Mouse (Mus musculus) kidney, embryonic 14.5 days (tissue): ENCODE measurements around the gene Gm14214. TPM values are rescaled to one million over a fixed set of nuclear protein-coding genes. Genes with fewer than 3 reads are reported as not detected.

Experiments used
- ATAC-seq: fragments of 200-750 bp; cut with Nextera tagmentation; 2 replicates; pipeline ENCODE4 v1.8.0; 2017; ENCODE audit warnings: moderate number of reproducible peaks, mild to moderate bottlenecking, moderate TSS enrichment, moderate library complexity; ENCODE audit not compliant: low FRiP score, low TSS enrichment
- H3K27ac ChIP-seq: fragments of 300-500 bp; sonication (generic); 2 replicates; pipeline ENCODE4 v1.5.1; 2014; ENCODE audit warnings: low read depth, mild to moderate bottlenecking, low read length, moderate library complexity, mixed read lengths
- H3K27me3 ChIP-seq: fragments of 300-500 bp; sonication (generic); 2 replicates; pipeline ENCODE4 v1.6.1; 2014; ENCODE audit warnings: mild to moderate bottlenecking, low read length; ENCODE audit not compliant: control insufficient read depth, insufficient read depth
- H3K36me3 ChIP-seq: fragments of 300-500 bp; sonication (generic); 2 replicates; pipeline ENCODE4 v1.6.1; 2014; ENCODE audit warnings: low read length, mixed read lengths; ENCODE audit not compliant: control insufficient read depth, insufficient read depth
- H3K4me1 ChIP-seq: fragments of 300-500 bp; sonication (generic); 2 replicates; pipeline ENCODE4 v1.6.1; 2014; ENCODE audit warnings: low read length, mixed read lengths; ENCODE audit not compliant: control insufficient read depth, insufficient read depth
- H3K4me2 ChIP-seq: fragments of 300-500 bp; sonication (generic); replicated peaks from 2 replicates; pipeline ENCODE4 v1.6.1; 2014; ENCODE audit warnings: low read depth, mild to moderate bottlenecking, low read length
- H3K4me3 ChIP-seq: fragments of 300-500 bp; sonication (generic); 2 replicates; pipeline ENCODE4 v1.5.1; 2014; ENCODE audit warnings: mild to moderate bottlenecking, low read length
- H3K9ac ChIP-seq: fragments of 300-500 bp; sonication (generic); 2 replicates; pipeline ENCODE4 v1.6.1; 2014; ENCODE audit warnings: low read depth, mild to moderate bottlenecking, low read length, moderate library complexity
- H3K9me3 ChIP-seq: fragments of 300-500 bp; sonication (generic); 2 replicates; pipeline ENCODE4 v1.6.1; 2016; ENCODE audit warnings: low read length; ENCODE audit not compliant: control insufficient read depth
- WGBS: fragments of 180-500 bp; shearing (Covaris S2); extraction: QIAGEN DNeasy Blood & Tissue Kit; methylation state at CpG from one replicate; pipeline ENCODE4 v1.1.7; 2014; 5-methylcytosine and 5-hydroxymethylcytosine counted together
- polyA plus RNA-seq: library from polyadenylated mRNA; unstranded; fragments of >200 nt; fragmentation: Nextera tagmentation; extraction: Ambion mirVana; gene quantifications from 2 replicates; pipeline ENCODE4 v1.2.1, GENCODE M21; 2014

Gene Gm14214
- polyA plus RNA-seq, 1 experiment from 2014 or later, result not detected

GRCm38 (mm10) chr2:154723473-154723872, 46.4 kb downstream of the Gm14214 start:
- H3K9ac ChIP-seq, result no peak overlapping the region
- H3K9me3 ChIP-seq, result no peaks in the 10 kb centered on the region
- no peak overlapping the region for H3K4me3 ChIP-seq
- no peaks in the 10 kb centered on the region for H3K27me3 ChIP-seq
- no peak overlapping the region for H3K4me2 ChIP-seq
- peaks cover 2% of the 10 kb centered on the region for H3K4me1 ChIP-seq
- WGBS, result 73% methylated on average over 4 of the region's 4 CpGs
- H3K36me3 ChIP-seq, result no peaks in the 10 kb centered on the region
- H3K27ac ChIP-seq, result no peak overlapping the region
- no peak for ATAC-seq

- H3K27me3 ChIP-seq, result no peaks in the 10 kb centered on the region
- no peak overlapping the region for H3K27ac ChIP-seq
- no peak overlapping the region for H3K4me3 ChIP-seq
- no peak overlapping the region for H3K4me2 ChIP-seq
- H3K9me3 ChIP-seq, result no peaks in the 10 kb centered on the region
- no peak overlapping the region for H3K9ac ChIP-seq
- ATAC-seq, result no peak
- 90% methylated on average over 2 of the region's 2 CpGs for WGBS
- peaks cover 3% of the 10 kb centered on the region for H3K4me1 ChIP-seq
- H3K36me3 ChIP-seq, result no peaks in the 10 kb centered on the region
These were observed 49.5 kb downstream of the Gm14214 start for GRCm38 (mm10) chr2:154720315-154720714.

Other genes with a start within 250 kb of the Gm14214 start
- 0.54 and 0.89 TPM in 2 replicates for gene 1700003F12Rik, start 222.9 kb downstream of the Gm14214 start, polyA plus RNA-seq
- not detected in 2 replicates for gene Actl10, start 218.3 kb downstream of the Gm14214 start, polyA plus RNA-seq
- 2.4 and 2.5 TPM in 2 replicates for gene Necab3, start 211.1 kb downstream of the Gm14214 start, polyA plus RNA-seq
- 10.0 and 11.3 TPM in 2 replicates for gene E2f1, start 200.1 kb downstream of the Gm14214 start, polyA plus RNA-seq
- 20.4 and 25.9 TPM in 2 replicates for gene Pxmp4, start 166.3 kb downstream of the Gm14214 start, polyA plus RNA-seq
- gene Zfp341, start 156.7 kb downstream of the Gm14214 start, polyA plus RNA-seq, result 1.1 and 1.3 TPM in 2 replicates
- gene 4930519P11Rik, start 156.6 kb downstream of the Gm14214 start, polyA plus RNA-seq, result 0.72 and 0.89 TPM in 2 replicates
- 13.9 and 19.5 TPM in 2 replicates for gene Chmp4b, start 118.3 kb downstream of the Gm14214 start, polyA plus RNA-seq
- 68.8 and 310 TPM in 2 replicates for gene Raly, start 21.1 kb upstream of the Gm14214 start, polyA plus RNA-seq
- gene a, start 21.4 kb upstream of the Gm14214 start, polyA plus RNA-seq, result not detected in 2 replicates
- 122 and 167 TPM in 2 replicates for gene Eif2s2, start 122.9 kb upstream of the Gm14214 start, polyA plus RNA-seq
- gene Gm14226, start 248.2 kb upstream of the Gm14214 start, polyA plus RNA-seq, result 1.3 and 1.9 TPM in 2 replicates